Comparison of ENCODE assay signal across 8 mouse cellular contexts in the genomic region with DNA sequence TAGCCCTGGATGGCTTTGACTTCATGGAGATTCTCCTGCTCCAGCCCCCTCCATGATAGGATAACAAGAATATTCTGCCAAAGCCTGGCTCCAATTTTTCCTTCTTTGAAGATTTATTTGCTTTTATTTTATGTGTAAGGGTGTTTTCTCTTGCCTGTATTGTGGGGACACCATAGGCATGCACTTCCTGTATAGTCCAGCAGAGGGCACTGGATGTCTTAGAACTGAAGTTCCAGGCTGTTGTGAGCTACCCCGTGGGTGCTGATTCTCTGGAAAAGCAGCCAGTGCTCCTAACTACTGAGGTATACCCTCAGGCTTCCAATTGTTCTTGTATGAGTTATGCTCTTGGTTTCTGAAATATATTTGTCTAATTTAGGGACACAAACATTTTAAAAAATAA. TPM values are rescaled to one million over a fixed set of nuclear protein-coding genes. Genes with fewer than 3 reads are reported as not detected.
A peak's percentile ranks its signal among the peaks of the same experiment; 100 is the strongest.
DNase-seq lines count a peak whose midpoint lies in the region; ATAC-seq and TF ChIP-seq lines count a peak whose summit lies in the region.

No protein-coding gene starts in this region.

- H3K27ac ChIP-seq in hindbrain, embryonic 11.5 days (ENCODE audit: low read depth, low read length) = no peak overlapping the region
- no peak overlapping the region for H3K27ac ChIP-seq in hindbrain, embryonic 16.5 days (ENCODE audit: low read depth, low read length)

- no peak overlapping the region for H3K4me2 ChIP-seq in hindbrain, embryonic 11.5 days (replicated peaks; ENCODE audit: low read depth, low read length)
- no peak overlapping the region for H3K4me2 ChIP-seq in hindbrain, embryonic 16.5 days (ENCODE audit: low read length)

- WGBS in hindbrain, embryonic 11.5 days = 0% methylated on average over 1 of the region's 1 CpGs
- 10% methylated on average over 1 of the region's 1 CpGs for WGBS in hindbrain, embryonic 16.5 days

- DNase-seq in hindbrain, embryonic 11.5 days (ENCODE audit: low spot score) = peak; percentile 54
- DNase-seq in adrenal gland, adult 2 months = peak; percentile 23
- peak; percentile 28 for DNase-seq in embryo, embryonic 9.5 days (ENCODE audit: extremely low spot score)
- DNase-seq in layer of hippocampus, postnatal 10 days (ENCODE audit: low spot score in 2 of 2) = peak; percentile 15 to 22
- peak; percentile 11 for DNase-seq in retina, adult 2 months (ENCODE audit: low read depth, low spot score)
- peak; percentile 2 for DNase-seq in yolk sac, embryonic 10.5 days (ENCODE audit: low spot score)

- TF ChIP-seq CTCF in E14TG2a.4 (conservative IDR thresholded peaks at IDR 0.05; ENCODE audit: low read length) = peak; percentile 82

- H3K4me1 ChIP-seq in hindbrain, embryonic 11.5 days (replicated peaks; ENCODE audit: control insufficient read depth, insufficient read depth, low read length) = no peaks in the 10 kb centered on the region
- H3K4me1 ChIP-seq in hindbrain, embryonic 16.5 days (ENCODE audit: control insufficient read depth, insufficient read depth, low read depth, low read length) = no peaks in the 10 kb centered on the region
- no peaks in the 10 kb centered on the region for H3K4me1 ChIP-seq in E14TG2a.4 (replicated peaks; ENCODE audit: low read depth, low read length)

- no peak overlapping the region for H3K9ac ChIP-seq in hindbrain, embryonic 11.5 days (ENCODE audit: low read depth, low read length)
- H3K9ac ChIP-seq in hindbrain, embryonic 16.5 days (ENCODE audit: low read depth, low read length) = no peak overlapping the region

- no peaks in the 10 kb centered on the region for H3K9me3 ChIP-seq in hindbrain, embryonic 11.5 days (ENCODE audit: control insufficient read depth, low read length)
- no peaks in the 10 kb centered on the region for H3K9me3 ChIP-seq in hindbrain, embryonic 16.5 days (ENCODE audit: control insufficient read depth, low read length)
- H3K9me3 ChIP-seq in E14TG2a.4 (ENCODE audit: low read length) = no peaks in the 10 kb centered on the region

- no peak overlapping the region for H3K4me3 ChIP-seq in hindbrain, embryonic 11.5 days (ENCODE audit: low read depth, low read length)
- H3K4me3 ChIP-seq in hindbrain, embryonic 16.5 days (ENCODE audit: low read length) = no peak overlapping the region
- no peak overlapping the region for H3K4me3 ChIP-seq in E14TG2a.4 (replicated peaks; ENCODE audit: low read length)

- no peaks in the 10 kb centered on the region for H3K27me3 ChIP-seq in hindbrain, embryonic 11.5 days (ENCODE audit: control insufficient read depth, insufficient read depth, low read length)
- no peaks in the 10 kb centered on the region for H3K27me3 ChIP-seq in hindbrain, embryonic 16.5 days (replicated peaks; ENCODE audit: control insufficient read depth, insufficient read depth, low read length)
- H3K27me3 ChIP-seq in E14TG2a.4 (ENCODE audit: insufficient read depth, low read length) = no peaks in the 10 kb centered on the region

- no peak for ATAC-seq in hindbrain, embryonic 11.5 days (ENCODE audit: low FRiP score)
- ATAC-seq in hindbrain, embryonic 16.5 days = no peak

- H3K36me3 ChIP-seq in hindbrain, embryonic 11.5 days (ENCODE audit: control insufficient read depth, insufficient read depth, low read length) = no peaks in the 10 kb centered on the region
- H3K36me3 ChIP-seq in hindbrain, embryonic 16.5 days (ENCODE audit: control insufficient read depth, insufficient read depth, low read length) = no peaks in the 10 kb centered on the region
- H3K36me3 ChIP-seq in E14TG2a.4 (ENCODE audit: insufficient read depth, low read length) = no peaks in the 10 kb centered on the region

RNA-seq across cellular contexts. Expression of a gene that starts 29.9 kb away (rescaled TPM):
- 644 and 684 TPM in 2 replicates for polyA plus RNA-seq in hindbrain, embryonic 11.5 days (2014; fragmentation: Nextera tagmentation; extraction: Ambion mirVana)
- polyA plus RNA-seq in hindbrain, embryonic 16.5 days (2015; fragmentation: Nextera tagmentation; extraction: Ambion mirVana) = 344 and 351 TPM in 2 replicates
- total RNA-seq in adrenal gland, adult 2 months (2021) = 1,000 to 10,000 TPM in 1 of 2 experiments, 100 to 1,000 TPM in 1; 708 to 1,084 TPM
- polyA plus RNA-seq in adrenal gland, adult 2 months (2012; rRNA removed) = 48.9 and 54.2 TPM in 2 replicates
- 100 to 1,000 TPM; 661 to 690 TPM for total RNA-seq in layer of hippocampus, postnatal 10 days (2021)

RNA-seq across cellular contexts. Expression of a gene that starts 32.9 kb away (rescaled TPM):
- 12.1 and 15.0 TPM in 2 replicates for polyA plus RNA-seq in hindbrain, embryonic 11.5 days (2014; fragmentation: Nextera tagmentation; extraction: Ambion mirVana)
- polyA plus RNA-seq in hindbrain, embryonic 16.5 days (2015; fragmentation: Nextera tagmentation; extraction: Ambion mirVana) = 14.8 and 20.2 TPM in 2 replicates
- 10 to 100 TPM in 1 of 2 experiments, 1 to 10 TPM in 1; 1.2 to 19.3 TPM for total RNA-seq in adrenal gland, adult 2 months (2021)
- 2.3 and 25.2 TPM in 2 replicates for polyA plus RNA-seq in adrenal gland, adult 2 months (2012; rRNA removed)
- total RNA-seq in layer of hippocampus, postnatal 10 days (2021) = 1 to 10 TPM; 3.1 to 3.2 TPM

Comparison
In these comparisons a context has a peak if more than half of its experiments do, and no peak if none do; other contexts are left out.
1. DNase-seq: peak in every context shown above with its lines; median percentile 54 in hindbrain, embryonic 11.5 days; 28 in embryo, embryonic 9.5 days; 23 in adrenal gland, adult 2 months; 18 in layer of hippocampus, postnatal 10 days; 11 in retina, adult 2 months; 2 in yolk sac, embryonic 10.5 days.